Mouse (Mus musculus): ENCODE measurements around the gene Lrrc61. TPM values are rescaled to one million over a fixed set of nuclear protein-coding genes. Genes with fewer than 3 reads are reported as not detected.

The Lrrc61 gene
- polyA plus RNA-seq, 1 experiment: 22.4 TPM

Other genes starting within 250 kb of the Lrrc61 start
- gene Krba1, start 159.2 kb upstream of the Lrrc61 start, polyA plus RNA-seq (2012; ENCODE audit: insufficient read depth, insufficient read length, missing spikeins): 5.9 and 6.6 TPM in 2 replicates
- 41.3 and 44.0 TPM in 2 replicates for gene Zfp467, start 109.0 kb upstream of the Lrrc61 start, polyA plus RNA-seq (2012; ENCODE audit: insufficient read depth, insufficient read length, missing spikeins)
- gene Sspo, start 106.6 kb upstream of the Lrrc61 start, polyA plus RNA-seq (2012; ENCODE audit: insufficient read depth, insufficient read length, missing spikeins): 0.25 TPM in 1 of 2 replicates, not detected in the other
- 3.1 and 4.0 TPM in 2 replicates for gene Atp6v0e2, start 17.2 kb upstream of the Lrrc61 start, polyA plus RNA-seq (2012; ENCODE audit: insufficient read depth, insufficient read length, missing spikeins)
- 260 and 356 TPM in 2 replicates for gene Rarres2, start 18.0 kb downstream of the Lrrc61 start, polyA plus RNA-seq (2012; ENCODE audit: insufficient read depth, insufficient read length, missing spikeins)
- gene Gm45021, start 34.8 kb downstream of the Lrrc61 start, polyA plus RNA-seq (2012; ENCODE audit: insufficient read depth, insufficient read length, missing spikeins): not detected in 2 replicates
- 14.1 and 17.4 TPM in 2 replicates for gene Repin1, start 39.1 kb downstream of the Lrrc61 start, polyA plus RNA-seq (2012; ENCODE audit: insufficient read depth, insufficient read length, missing spikeins)
- not detected in 2 replicates for gene Gm44965, start 39.1 kb downstream of the Lrrc61 start, polyA plus RNA-seq (2012; ENCODE audit: insufficient read depth, insufficient read length, missing spikeins)
- gene Zfp775, start 47.3 kb downstream of the Lrrc61 start, polyA plus RNA-seq (2012; ENCODE audit: insufficient read depth, insufficient read length, missing spikeins): 1.2 and 2.3 TPM in 2 replicates
- gene AI854703, start 72.0 kb downstream of the Lrrc61 start, polyA plus RNA-seq (2012; ENCODE audit: insufficient read depth, insufficient read length, missing spikeins): 2.3 and 2.9 TPM in 2 replicates
- 3.4 and 5.1 TPM in 2 replicates for gene Gimap8, start 92.4 kb downstream of the Lrrc61 start, polyA plus RNA-seq (2012; ENCODE audit: insufficient read depth, insufficient read length, missing spikeins)
- gene Gimap9, start 121.3 kb downstream of the Lrrc61 start, polyA plus RNA-seq (2012; ENCODE audit: insufficient read depth, insufficient read length, missing spikeins): 2.5 and 5.9 TPM in 2 replicates
- 13.3 and 27.1 TPM in 2 replicates for gene Gimap4, start 129.8 kb downstream of the Lrrc61 start, polyA plus RNA-seq (2012; ENCODE audit: insufficient read depth, insufficient read length, missing spikeins)
- 27.2 and 40.0 TPM in 2 replicates for gene Gimap6, start 153.4 kb downstream of the Lrrc61 start, polyA plus RNA-seq (2012; ENCODE audit: insufficient read depth, insufficient read length, missing spikeins)
- gene Gm28053, start 163.8 kb downstream of the Lrrc61 start, polyA plus RNA-seq (2012; ENCODE audit: insufficient read depth, insufficient read length, missing spikeins): not detected in 2 replicates
- gene Gimap7, start 163.8 kb downstream of the Lrrc61 start, polyA plus RNA-seq (2012; ENCODE audit: insufficient read depth, insufficient read length, missing spikeins): not detected in 2 replicates
- gene Gimap1, start 184.3 kb downstream of the Lrrc61 start, polyA plus RNA-seq (2012; ENCODE audit: insufficient read depth, insufficient read length, missing spikeins): 2.0 and 3.2 TPM in 2 replicates
- 2.2 and 2.5 TPM in 2 replicates for gene Gimap5, start 191.4 kb downstream of the Lrrc61 start, polyA plus RNA-seq (2012; ENCODE audit: insufficient read depth, insufficient read length, missing spikeins)
- gene Gimap3, start 216.1 kb downstream of the Lrrc61 start, polyA plus RNA-seq (2012; ENCODE audit: insufficient read depth, insufficient read length, missing spikeins): 0.75 and 0.79 TPM in 2 replicates